Mouse (Mus musculus) frontal cortex, postnatal 25 days (tissue): ENCODE data around the gene Rrp1.
"Not testable (repeated sequence)": the region's sequence is repeated elsewhere in the genome, so short reads cannot be mapped to it uniquely, and the experiment has no call there.

Experiments used
- DNase-seq, 2 experiments: peaks; one replicate each; pipeline ENCODE4 v3.0.0; 2022; ENCODE audit warnings: low spot score in 2 of 2

Gene Rrp1

GRCm38 (mm10) chr10:78383567-78383966 is 29.3 kb downstream of the Rrp1 start:
- no peak for DNase-seq

GRCm38 (mm10) chr10:78378516-78378915 is 34.3 kb downstream of the Rrp1 start:
- no peak for DNase-seq

GRCm38 (mm10) chr10:78372681-78373668 is 39.9 kb downstream of the Rrp1 start:
- no peak for DNase-seq

- no peak for DNase-seq
These were observed 41.1 kb downstream of the Rrp1 start for GRCm38 (mm10) chr10:78371746-78372145.

- no peak for DNase-seq
These were observed 45.3 kb downstream of the Rrp1 start for GRCm38 (mm10) chr10:78367586-78367985.

- no peak for DNase-seq
These were observed 46.0 kb downstream of the Rrp1 start for GRCm38 (mm10) chr10:78366851-78367312.

- no peak for DNase-seq
These were observed 46.5 kb downstream of the Rrp1 start for GRCm38 (mm10) chr10:78366195-78366834.

- no peak for DNase-seq
These were observed 47.3 kb downstream of the Rrp1 start for GRCm38 (mm10) chr10:78365555-78365954.

GRCm38 (mm10) chr10:78364106-78364505 is 48.7 kb downstream of the Rrp1 start:
- DNase-seq = no peak

GRCm38 (mm10) chr10:78363366-78363765 is 49.5 kb downstream of the Rrp1 start:
- DNase-seq = no peak

- DNase-seq = no peak
These were observed 50.9 kb downstream of the Rrp1 start for GRCm38 (mm10) chr10:78361951-78362350.

- no peak for DNase-seq
These were observed 52.5 kb downstream of the Rrp1 start for GRCm38 (mm10) chr10:78360290-78360711.

GRCm38 (mm10) chr10:78358999-78359398 is 53.8 kb downstream of the Rrp1 start:
- not testable (repeated sequence) for DNase-seq

- DNase-seq = no peak
These were observed 54.6 kb downstream of the Rrp1 start for GRCm38 (mm10) chr10:78358266-78358665.

- DNase-seq = no peak
These were observed 55.1 kb downstream of the Rrp1 start for GRCm38 (mm10) chr10:78357742-78358141.

- no peak for DNase-seq
These were observed 56.8 kb downstream of the Rrp1 start for GRCm38 (mm10) chr10:78355931-78356593.

GRCm38 (mm10) chr10:78353196-78353595 is 59.6 kb downstream of the Rrp1 start:
- no peak for DNase-seq

GRCm38 (mm10) chr10:78352666-78353030 is 60.2 kb downstream of the Rrp1 start:
- no peak for DNase-seq

GRCm38 (mm10) chr10:78351887-78352665 is 60.8 kb downstream of the Rrp1 start, which contains the start of gene Agpat3:
Gene Agpat3 (minus strand): TSS chr10:78352489.
- DNase-seq = peak; percentile 38 to 42

GRCm38 (mm10) chr10:78351564-78351886 is 61.3 kb downstream of the Rrp1 start:
- DNase-seq = no peak

GRCm38 (mm10) chr10:78350796-78351556 is 61.9 kb downstream of the Rrp1 start:
- no peak for DNase-seq
